Mouse (Mus musculus) cerebellum, adult 9-10 months (tissue): ENCODE results near the gene Zdhhc16.
"Not testable (repeated sequence)": the region's sequence is repeated elsewhere in the genome, so short reads cannot be mapped to it uniquely, and the experiment has no call there.

Experiments
- DNase-seq: peaks from one replicate; pipeline ENCODE4 v3.0.0; 2022

Zdhhc16 gene

GRCm38 (mm10) chr19:41914592-41914882, 18.7 kb upstream of the Zdhhc16 start:
- not testable (repeated sequence) for DNase-seq

- no peak for DNase-seq
These were observed 18.0 kb upstream of the Zdhhc16 start for GRCm38 (mm10) chr19:41915294-41915693.

GRCm38 (mm10) chr19:41916853-41917252, 16.4 kb upstream of the Zdhhc16 start:
- DNase-seq = no peak

GRCm38 (mm10) chr19:41919471-41919870, 13.8 kb upstream of the Zdhhc16 start:
- DNase-seq = no peak

- DNase-seq = no peak
These were observed 12.7 kb upstream of the Zdhhc16 start for GRCm38 (mm10) chr19:41920412-41921067.

- DNase-seq = no peak
These were observed 594 bp upstream of the Zdhhc16 start for GRCm38 (mm10) chr19:41932686-41933085.

- DNase-seq = no peak
These were observed 844 bp downstream of the Zdhhc16 start for GRCm38 (mm10) chr19:41934124-41934523.

- DNase-seq = no peak
These were observed 2.6 kb downstream of the Zdhhc16 start for GRCm38 (mm10) chr19:41935921-41936320.

- no peak for DNase-seq
These were observed 5.3 kb downstream of the Zdhhc16 start for GRCm38 (mm10) chr19:41938539-41938938.

- no peak for DNase-seq
These were observed 10.6 kb downstream of the Zdhhc16 start for GRCm38 (mm10) chr19:41943841-41944240.

GRCm38 (mm10) chr19:41952287-41952686, 19.0 kb downstream of the Zdhhc16 start:
- DNase-seq = no peak

GRCm38 (mm10) chr19:41953574-41953973, 20.3 kb downstream of the Zdhhc16 start:
- DNase-seq = no peak

GRCm38 (mm10) chr19:41969618-41970017, 36.3 kb downstream of the Zdhhc16 start:
- no peak for DNase-seq

GRCm38 (mm10) chr19:41973891-41974794, 40.9 kb downstream of the Zdhhc16 start:
- no peak for DNase-seq

- no peak for DNase-seq
These were observed 47.1 kb downstream of the Zdhhc16 start for GRCm38 (mm10) chr19:41980422-41980818.

- peak; percentile 99 for DNase-seq
These were observed 47.7 kb downstream of the Zdhhc16 start, which contains the start of gene Mms19 for GRCm38 (mm10) chr19:41980819-41981594. Mms19 (minus strand) TSS chr19:41981157.

GRCm38 (mm10) chr19:41981595-41981927, 48.3 kb downstream of the Zdhhc16 start, which contains the start of gene Ubtd1:
Ubtd1 (plus strand) TSS chr19:41981763.
- DNase-seq = no peak

- peak; percentile 81 for DNase-seq
These were observed 48.9 kb downstream of the Zdhhc16 start for GRCm38 (mm10) chr19:41981931-41982790.

- DNase-seq = peak; percentile 52
These were observed 49.5 kb downstream of the Zdhhc16 start for GRCm38 (mm10) chr19:41982791-41983150.

- no peak for DNase-seq
These were observed 52.7 kb downstream of the Zdhhc16 start for GRCm38 (mm10) chr19:41985994-41986393.

GRCm38 (mm10) chr19:41987206-41987605, 53.9 kb downstream of the Zdhhc16 start:
- DNase-seq = no peak

- no peak for DNase-seq
These were observed 56.5 kb downstream of the Zdhhc16 start for GRCm38 (mm10) chr19:41989810-41990209.
